In genomic region chr8:123653994-123654569, GRCm38 (mm10) we compare ENCODE assay signal across 8 mouse cellular contexts. TPM values are rescaled to one million over a fixed set of nuclear protein-coding genes. Genes with fewer than 3 reads are reported as not detected.
A peak's percentile ranks its signal among the peaks of the same experiment; 100 is the strongest.
DNase-seq lines count a peak whose midpoint lies in the region; ATAC-seq and TF ChIP-seq lines count a peak whose summit lies in the region.

No protein-coding gene starts in this region.

- 0 out of 2 replicates have a peak, but pooled peaks have one; percentile 12 for ATAC-seq in granulocyte monocyte progenitor cell, adult 5-6 weeks (replicated peaks; ENCODE audit: poor library complexity, severe bottlenecking)
- peak; percentile 34 for ATAC-seq in liver, embryonic 13.5 days (ENCODE audit: low read depth)
- ATAC-seq in neural tube, embryonic 12.5 days (ENCODE audit: low FRiP score, low read depth), result peak; percentile 70
- no peak for ATAC-seq in monocyte, adult 5-6 weeks (replicated peaks; ENCODE audit: insufficient number of reproducible peaks, low FRiP score, low TSS enrichment, poor library complexity, severe bottlenecking)

- no peaks in the 10 kb centered on the region for H3K4me1 ChIP-seq in kidney, adult 2 months (ENCODE audit: control insufficient read depth, insufficient read depth, low read length)
- peaks cover 11% of the 10 kb centered on the region for H3K4me1 ChIP-seq in liver, embryonic 13.5 days (replicated peaks)
- H3K4me1 ChIP-seq in neural tube, embryonic 12.5 days, result peaks cover 20% of the 10 kb centered on the region

- peak overlapping the region; percentile 67 for H3K9ac ChIP-seq in liver, embryonic 13.5 days
- peak overlapping the region; percentile 91 for H3K9ac ChIP-seq in neural tube, embryonic 12.5 days

- peak overlapping the region; percentile 74 for H3K4me2 ChIP-seq in liver, embryonic 13.5 days
- peak overlapping the region; percentile 67 for H3K4me2 ChIP-seq in neural tube, embryonic 12.5 days (replicated peaks)

- no peaks in the 10 kb centered on the region for H3K27me3 ChIP-seq in kidney, adult 2 months (replicated peaks; ENCODE audit: control insufficient read depth, insufficient read depth, low read length)
- H3K27me3 ChIP-seq in liver, embryonic 13.5 days, result peaks cover 65% of the 10 kb centered on the region
- H3K27me3 ChIP-seq in neural tube, embryonic 12.5 days (replicated peaks), result no peaks in the 10 kb centered on the region

- 3% methylated on average over 76 of the region's 77 CpGs for WGBS in kidney, adult 2 months
- whole genome bisulfite sequencing in liver, embryonic 13.5 days (ENCODE audit: insufficient replicate concordance), result under 1% methylated on average over 57 of the region's 77 CpGs
- WGBS in neural tube, embryonic 12.5 days, result under 1% methylated on average over 63 of the region's 77 CpGs

- DNase-seq in thymus, postnatal 14 days, result peak; percentile 6
- DNase-seq in thymus, postnatal 10 days (ENCODE audit: low spot score in 2 of 2), result no peak
- peak; percentile 78 for DNase-seq in embryo, embryonic 11 days
- peak; percentile 28 for DNase-seq in kidney, adult 2 months
- no peak for DNase-seq in liver, embryonic 13.5 days

- TF ChIP-seq CTCF in kidney, adult 2 months (conservative IDR thresholded peaks at IDR 0.05; ENCODE audit: insufficient read depth, insufficient read length, low read depth, low read length), result no peak

- no peak overlapping the region for H3K27ac ChIP-seq in kidney, adult 2 months (ENCODE audit: insufficient read depth, low read depth, low read length)
- H3K27ac ChIP-seq in liver, embryonic 13.5 days, result 0 out of 2 replicates have a peak overlapping the region, but pooled peaks have one; percentile 29
- peak overlapping the region; percentile 74 for H3K27ac ChIP-seq in neural tube, embryonic 12.5 days

- TF ChIP-seq POLR2A in kidney, adult 2 months (IDR thresholded peaks at IDR 0.05; ENCODE audit: low read depth, low read length), result no peak

- no peaks in the 10 kb centered on the region for H3K36me3 ChIP-seq in kidney, adult 2 months (ENCODE audit: control insufficient read depth, insufficient read depth, low read length)
- 0 out of 2 replicates have a peak, but pooled peaks cover 8% of the 10 kb centered on the region for H3K36me3 ChIP-seq in liver, embryonic 13.5 days
- H3K36me3 ChIP-seq in neural tube, embryonic 12.5 days, result peaks cover 30% of the 10 kb centered on the region

- H3K9me3 ChIP-seq in liver, embryonic 13.5 days (replicated peaks), result no peaks in the 10 kb centered on the region
- H3K9me3 ChIP-seq in neural tube, embryonic 12.5 days, result no peaks in the 10 kb centered on the region

- peak overlapping the region; percentile 51 for H3K4me3 ChIP-seq in kidney, adult 2 months (ENCODE audit: insufficient read depth, low read depth, low read length)
- peak overlapping the region; percentile 60 for H3K4me3 ChIP-seq in liver, embryonic 13.5 days (replicated peaks)
- H3K4me3 ChIP-seq in neural tube, embryonic 12.5 days, result peak overlapping the region; percentile 67

RNA-seq across cellular contexts. Expression of gene Rhou, which starts 0.4 kb away (rescaled TPM):
- 3.8 and 6.0 TPM in 2 replicates for total RNA-seq in granulocyte monocyte progenitor cell, adult 5-6 weeks (2014; fragmentation: Nextera tagmentation)
- 4.8 and 5.3 TPM in 2 replicates for total RNA-seq in granulocyte monocyte progenitor cell, adult 5-6 weeks (2017)
- 3.4 and 4.6 TPM in 2 replicates for polyA plus RNA-seq in kidney, adult 2 months (2012; rRNA removed)
- polyA plus RNA-seq in liver, embryonic 13.5 days (2015; fragmentation: Nextera tagmentation; extraction: Ambion mirVana), result 0.78 and 1.3 TPM in 2 replicates
- polyA plus RNA-seq in neural tube, embryonic 12.5 days (2016; fragmentation: Nextera tagmentation; extraction: Ambion mirVana), result 12.9 and 14.2 TPM in 2 replicates
- 0.19 to 1.7 TPM (median 0.86 TPM) in 3 replicates for total RNA-seq in monocyte, adult 5-6 weeks (2017)

Comparison
In these comparisons a context has a peak if more than half of its experiments do, and no peak if none do; other contexts are left out.
1. DNase-seq: peak in thymus, postnatal 14 days (single experiment), embryo, embryonic 11 days (single experiment) and kidney, adult 2 months (single experiment); none in thymus, postnatal 10 days (0 of 2) and liver, embryonic 13.5 days (single experiment).
2. Peak in every context shown above with its lines, with median percentiles within 50 percentile points of each other: H3K4me3 ChIP-seq.